Mouse (Mus musculus) liver (tissue): ENCODE measurements around the gene Magi1.

Source experiments
- DNase-seq: peaks from one replicate; pipeline ENCODE4 v3.0.0-alpha.2; 2020; ENCODE audit warnings: mixed read lengths

Magi1 gene

GRCm38 (mm10) chr6:94199696-94200095 is 84.0 kb downstream of the Magi1 start:
- DNase-seq: no peak

- DNase-seq: no peak
These were observed 85.9 kb downstream of the Magi1 start for GRCm38 (mm10) chr6:94197831-94198230.

GRCm38 (mm10) chr6:94195303-94195911 is 88.3 kb downstream of the Magi1 start:
- DNase-seq: no peak

GRCm38 (mm10) chr6:94190830-94191229 is 92.9 kb downstream of the Magi1 start:
- no peak for DNase-seq

GRCm38 (mm10) chr6:94189379-94189778 is 94.3 kb downstream of the Magi1 start:
- DNase-seq: no peak

GRCm38 (mm10) chr6:94186628-94187319 is 96.9 kb downstream of the Magi1 start:
- DNase-seq: no peak

GRCm38 (mm10) chr6:94184268-94184667 is 99.4 kb downstream of the Magi1 start:
- DNase-seq: no peak

GRCm38 (mm10) chr6:94183354-94183851 is 100.3 kb downstream of the Magi1 start:
- DNase-seq: no peak

- no peak for DNase-seq
These were observed 102.0 kb downstream of the Magi1 start for GRCm38 (mm10) chr6:94181673-94182255.

GRCm38 (mm10) chr6:94180331-94181150 is 103.2 kb downstream of the Magi1 start:
- no peak for DNase-seq

GRCm38 (mm10) chr6:94177559-94177958 is 106.2 kb downstream of the Magi1 start:
- DNase-seq: no peak

- no peak for DNase-seq
These were observed 107.0 kb downstream of the Magi1 start for GRCm38 (mm10) chr6:94176705-94177104.

- no peak for DNase-seq
These were observed 112.5 kb downstream of the Magi1 start for GRCm38 (mm10) chr6:94171250-94171649.

GRCm38 (mm10) chr6:94169581-94170194 is 114.0 kb downstream of the Magi1 start:
- no peak for DNase-seq

- no peak for DNase-seq
These were observed 117.8 kb downstream of the Magi1 start for GRCm38 (mm10) chr6:94165951-94166350.

GRCm38 (mm10) chr6:94164753-94165536 is 118.8 kb downstream of the Magi1 start:
- no peak for DNase-seq

GRCm38 (mm10) chr6:94163325-94163995 is 120.3 kb downstream of the Magi1 start:
- DNase-seq: no peak

GRCm38 (mm10) chr6:94162918-94163317 is 120.8 kb downstream of the Magi1 start:
- DNase-seq: peak; percentile 23

- DNase-seq: no peak
These were observed 124.5 kb downstream of the Magi1 start for GRCm38 (mm10) chr6:94159256-94159655.

GRCm38 (mm10) chr6:94158119-94158848 is 125.4 kb downstream of the Magi1 start:
- DNase-seq: no peak

GRCm38 (mm10) chr6:94155996-94156395 is 127.7 kb downstream of the Magi1 start:
- no peak for DNase-seq
